Mouse (Mus musculus) cerebellum, postnatal 36 days (tissue): ENCODE measurements around the gene Tas2r143.

Source experiments
- DNase-seq, 2 experiments: peaks; one replicate each; pipeline ENCODE4 v3.0.0; 2021 to 2022; ENCODE audit warnings: mixed read lengths in 2 of 2

Tas2r143 gene

GRCm38 (mm10) chr6:42369870-42370269 lies 30.2 kb upstream of the Tas2r143 start:
- no peak for DNase-seq

GRCm38 (mm10) chr6:42370630-42371363 lies 29.2 kb upstream of the Tas2r143 start:
- DNase-seq, result no peak

- no peak for DNase-seq
Measured at GRCm38 (mm10) chr6:42372001-42372400, 28.0 kb upstream of the Tas2r143 start.

GRCm38 (mm10) chr6:42372421-42372815 lies 27.6 kb upstream of the Tas2r143 start:
- DNase-seq, result no peak

GRCm38 (mm10) chr6:42372816-42373547 lies 27.1 kb upstream of the Tas2r143 start, which contains the start of gene Epha1:
TSS of gene Epha1 (minus strand) at chr6:42373268.
- DNase-seq, result peak; percentile 64 to 70

- DNase-seq, result no peak
Measured at GRCm38 (mm10) chr6:42373669-42374430, 26.2 kb upstream of the Tas2r143 start.

GRCm38 (mm10) chr6:42374701-42375100 lies 25.3 kb upstream of the Tas2r143 start:
- no peak for DNase-seq

- DNase-seq, result no peak
Measured at GRCm38 (mm10) chr6:42375131-42375530, 24.9 kb upstream of the Tas2r143 start.

GRCm38 (mm10) chr6:42376016-42376415 lies 24.0 kb upstream of the Tas2r143 start:
- no peak for DNase-seq

GRCm38 (mm10) chr6:42376504-42377019 lies 23.5 kb upstream of the Tas2r143 start:
- no peak for DNase-seq

GRCm38 (mm10) chr6:42377280-42377679 lies 22.8 kb upstream of the Tas2r143 start:
- DNase-seq, result no peak

GRCm38 (mm10) chr6:42379551-42379950 lies 20.5 kb upstream of the Tas2r143 start:
- DNase-seq, result no peak

GRCm38 (mm10) chr6:42380416-42381144 lies 19.5 kb upstream of the Tas2r143 start:
- peak; percentile 55 to 64 for DNase-seq

- DNase-seq, result no peak
Measured at GRCm38 (mm10) chr6:42381221-42381620, 18.8 kb upstream of the Tas2r143 start.

- no peak for DNase-seq
Measured at GRCm38 (mm10) chr6:42381916-42382381, 18.1 kb upstream of the Tas2r143 start.

GRCm38 (mm10) chr6:42383360-42383759 lies 16.7 kb upstream of the Tas2r143 start:
- DNase-seq, result no peak

- no peak for DNase-seq
Measured at GRCm38 (mm10) chr6:42385635-42386034, 14.4 kb upstream of the Tas2r143 start.

GRCm38 (mm10) chr6:42391796-42392330 lies 8.2 kb upstream of the Tas2r143 start:
- no peak for DNase-seq

- DNase-seq, result peak; percentile 33 to 44
Measured at GRCm38 (mm10) chr6:42395960-42396809, 3.9 kb upstream of the Tas2r143 start.

GRCm38 (mm10) chr6:42397041-42397657 lies 2.9 kb upstream of the Tas2r143 start:
- no peak for DNase-seq

- no peak for DNase-seq
Measured at GRCm38 (mm10) chr6:42398285-42398684, 1.8 kb upstream of the Tas2r143 start.
